Mouse (Mus musculus) G1E (cell line): ENCODE results near the gene Aurkb.

ENCODE experiments used
- CTCF ChIP-seq: IDR thresholded peaks from 2 replicates; pipeline ENCODE4 v1.5.1; 2012; ENCODE audit warnings: low read depth, low read length, inconsistent platforms, mixed read lengths
- GATA1 ChIP-seq: IDR thresholded peaks from 2 replicates; pipeline ENCODE4 v1.6.1; 2012; ENCODE audit warnings: borderline replicate concordance, low read length, inconsistent platforms, mixed read lengths

GRCm38 (mm10) chr11:69059357-69059974 is 14.0 kb downstream of the Aurkb start, which contains the start of gene Borcs6:
- no peak for TF ChIP-seq CTCF
- no peak for TF ChIP-seq GATA1
